Mouse (Mus musculus): ENCODE measurements around the gene Pidd1.

- no peak for TF ChIP-seq CTCF (IDR thresholded peaks at IDR 0.05; ENCODE audit: borderline replicate concordance, insufficient read depth, low read length)
- TF ChIP-seq POLR2A (IDR thresholded peaks at IDR 0.05; ENCODE audit: low read depth, low read length) = no peak
Observed at GRCm38 (mm10) chr7:141474160-141474559, 30.3 kb upstream of the Pidd1 start.
